Mouse (Mus musculus): ENCODE measurements at regions not wholly inside any gene's neighbourhood (a gene's known extent, or its start where the extent isn't known, plus 50 kb on each side); places are given as distances from the start of the nearest gene placed in this dataset.

DNA sequence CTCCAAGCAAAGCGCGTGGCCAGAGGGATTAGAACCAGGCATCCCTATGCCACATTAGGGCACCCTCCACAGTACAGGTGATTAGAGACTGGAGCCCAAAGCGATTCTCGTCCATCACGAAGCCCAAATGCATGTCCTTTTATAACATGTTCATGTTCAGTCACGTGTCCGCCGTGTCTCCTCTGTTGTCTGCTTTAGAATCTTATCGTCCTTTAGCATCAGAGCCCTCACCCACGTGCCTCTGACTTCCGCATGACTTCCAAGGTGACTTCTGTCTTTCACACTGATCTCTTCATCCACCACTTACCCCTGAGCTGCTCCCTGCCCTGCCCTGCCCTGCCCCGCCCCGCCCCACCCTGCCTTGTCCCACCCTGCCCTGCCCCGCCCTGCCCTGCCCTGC lies 125.3 kb downstream of the Katnal1 start:
- H3K9me3 ChIP-seq (replicated peaks; ENCODE audit: low read length) = peaks cover 4% of the 10 kb centered on the region
- no peaks in the 10 kb centered on the region for H3K79me2 ChIP-seq (replicated peaks; ENCODE audit: control insufficient read depth, extremely low read depth, insufficient read depth, poor library complexity, severe bottlenecking)
- H3K4me3 ChIP-seq (replicated peaks in 1 of 3; ENCODE audit: low read depth in 2 of 3, low read length in 2 of 3, poor library complexity in 1 of 3) = no peak overlapping the region
- no peaks in the 10 kb centered on the region for H3K36me3 ChIP-seq (replicated peaks in 1 of 2; ENCODE audit: control insufficient read depth in 1 of 2, insufficient read depth in 1 of 2, low read length in 1 of 2)
- in situ Hi-C loops (cut with MboI; ENCODE audit: low pct_ligation_motif_present, low pct_unique_long_range_greater_than_20kb, low sequenced_read_pairs) = loop anchor here (25.0 kb wide), 1 partner anchor 534 kb away; no protein-coding TSS in a partner anchor
- no peaks in the 10 kb centered on the region for H3K27me3 ChIP-seq (replicated peaks)
- no peak overlapping the region for H3K9ac ChIP-seq (ENCODE audit: insufficient read depth, low read depth)
- dilution Hi-C loops (cut with MboI; ENCODE audit: extremely low pct_ligation_motif_present, extremely low pct_unique_long_range_greater_than_20kb, low sequenced_read_pairs) = no loop called here
- no peak overlapping the region for H3K27ac ChIP-seq (ENCODE audit: insufficient read depth, low read depth)
- no peak for DNase-seq (ENCODE audit: extremely low read depth)
- H3K4me1 ChIP-seq (ENCODE audit: control insufficient read depth in 1 of 2, insufficient read depth in 2 of 2) = peaks cover 0 to 6% of the 10 kb centered on the region in 2 experiments; a peak in 1 of 4 replicates
- TF ChIP-seq MXI1 (IDR thresholded peaks at IDR 0.05; ENCODE audit: low read depth, low read length) (no peak), MAZ (IDR thresholded peaks at IDR 0.05; ENCODE audit: low read depth, low read length) (no peak), MAX (IDR thresholded peaks at IDR 0.05; ENCODE audit: low read length) (no peak), ZNF384 (IDR thresholded peaks at IDR 0.05; ENCODE audit: low read depth, low read length) (no peak), RCOR1 (conservative IDR thresholded peaks at IDR 0.05; ENCODE audit: low read depth, low read length) (no peak), USF1 (IDR thresholded peaks at IDR 0.05; ENCODE audit: low read depth, low read length) (no peak), ZKSCAN1 (IDR thresholded peaks at IDR 0.05; ENCODE audit: borderline replicate concordance, low read depth, low read length) (no peak), SIN3A (IDR thresholded peaks at IDR 0.05; ENCODE audit: low read length) (no peak), ZC3H11A (IDR thresholded peaks at IDR 0.05; ENCODE audit: low read depth, low read length) (no peak), JUN (IDR thresholded peaks at IDR 0.05; ENCODE audit: insufficient read depth, low read depth, low read length) (no peak), POLR2AphosphoS2 (IDR thresholded peaks at IDR 0.05; ENCODE audit: low read depth, low read length) (no peak), E2F4 (IDR thresholded peaks at IDR 0.05; ENCODE audit: insufficient replicate concordance, low read depth, low read length) (no peak), POLR2A (IDR thresholded peaks at IDR 0.05; ENCODE audit: low read depth, low read length) (no peak), MYC (IDR thresholded peaks at IDR 0.05; ENCODE audit: low read depth, low read length) (no peak)
- peak overlapping the region; percentile 63; the same call in 1 of the 2 replicates for H3K4me2 ChIP-seq (ENCODE audit: insufficient read depth, low read depth, poor library complexity, severe bottlenecking)

GRCm38 (mm10) chr5:148802720-148803119 lies 126.4 kb downstream of the Katnal1 start:
- peaks cover 0 to 6% of the 10 kb centered on the region in 2 experiments; a peak in 1 of 4 replicates for H3K4me1 ChIP-seq (ENCODE audit: control insufficient read depth in 1 of 2, insufficient read depth in 2 of 2)
- H3K4me2 ChIP-seq (ENCODE audit: insufficient read depth, low read depth, poor library complexity, severe bottlenecking) = no peak overlapping the region
- no peaks in the 10 kb centered on the region for H3K36me3 ChIP-seq (replicated peaks in 1 of 2; ENCODE audit: control insufficient read depth in 1 of 2, insufficient read depth in 1 of 2, low read length in 1 of 2)
- H3K79me2 ChIP-seq (replicated peaks; ENCODE audit: control insufficient read depth, extremely low read depth, insufficient read depth, poor library complexity, severe bottlenecking) = no peaks in the 10 kb centered on the region
- no peak overlapping the region for H3K9ac ChIP-seq (ENCODE audit: insufficient read depth, low read depth)
- no peak for TF ChIP-seq BHLHE40 (IDR thresholded peaks at IDR 0.05; ENCODE audit: low read depth, low read length)
- no peak for TF ChIP-seq ZNF384 (IDR thresholded peaks at IDR 0.05; ENCODE audit: low read depth, low read length)
- TF ChIP-seq MAFK (IDR thresholded peaks at IDR 0.05; ENCODE audit: insufficient replicate concordance, low read length) = no peak
- TF ChIP-seq POLR2A (IDR thresholded peaks at IDR 0.05; ENCODE audit: low read depth, low read length) = no peak
- no peak for TF ChIP-seq CHD2 (IDR thresholded peaks at IDR 0.05; ENCODE audit: low read length)
- TF ChIP-seq UBTF (IDR thresholded peaks at IDR 0.05; ENCODE audit: low read depth, low read length) = no peak
- no peak for TF ChIP-seq JUND (conservative IDR thresholded peaks at IDR 0.05; ENCODE audit: low read depth, low read length)
- no peak for TF ChIP-seq ELF1 (IDR thresholded peaks at IDR 0.05; ENCODE audit: low read depth, low read length)
- TF ChIP-seq GABPA (IDR thresholded peaks at IDR 0.05; ENCODE audit: insufficient replicate concordance, low read depth, low read length) = no peak
- TF ChIP-seq USF2 (conservative IDR thresholded peaks at IDR 0.05; ENCODE audit: low read depth, low read length) = no peak
- no peak for TF ChIP-seq ZKSCAN1 (IDR thresholded peaks at IDR 0.05; ENCODE audit: borderline replicate concordance, low read depth, low read length)
- TF ChIP-seq EP300 (IDR thresholded peaks at IDR 0.05; ENCODE audit: low read length) = no peak
- no peak for TF ChIP-seq MAX (IDR thresholded peaks at IDR 0.05; ENCODE audit: low read length)
- TF ChIP-seq NRF1 (IDR thresholded peaks at IDR 0.05; ENCODE audit: low read depth, low read length) = no peak
- TF ChIP-seq ZMIZ1 (IDR thresholded peaks at IDR 0.05; ENCODE audit: low read depth, low read length) = no peak
- TF ChIP-seq ZC3H11A (IDR thresholded peaks at IDR 0.05; ENCODE audit: low read depth, low read length) = no peak
- no peak for TF ChIP-seq MXI1 (IDR thresholded peaks at IDR 0.05; ENCODE audit: low read depth, low read length)
- TF ChIP-seq MEF2A (IDR thresholded peaks at IDR 0.05; ENCODE audit: borderline replicate concordance, low read depth, low read length) = no peak
- H3K4me3 ChIP-seq (replicated peaks in 1 of 3; ENCODE audit: low read depth in 2 of 3, low read length in 2 of 3, poor library complexity in 1 of 3) = no peak overlapping the region
- in situ Hi-C loops (cut with MboI; ENCODE audit: low pct_ligation_motif_present, low pct_unique_long_range_greater_than_20kb, low sequenced_read_pairs) (loop anchor here (25.0 kb wide), 1 partner anchor 535 kb away; no protein-coding TSS in a partner anchor), dilution Hi-C loops (cut with MboI; ENCODE audit: extremely low pct_ligation_motif_present, extremely low pct_unique_long_range_greater_than_20kb, low sequenced_read_pairs) (no loop called here)
- H3K27me3 ChIP-seq (replicated peaks) = no peaks in the 10 kb centered on the region
- no peak overlapping the region for H3K27ac ChIP-seq (ENCODE audit: insufficient read depth, low read depth)
- DNase-seq (ENCODE audit: extremely low read depth) = no peak
- H3K9me3 ChIP-seq (replicated peaks; ENCODE audit: low read length) = peaks cover 2% of the 10 kb centered on the region

Measured in CH12.LX (cell line).